Mouse (Mus musculus) megakaryocyte, embryonic 14.5 days (primary cell): ENCODE data around the gene Limd1. TPM values are rescaled to one million over a fixed set of nuclear protein-coding genes. Genes with fewer than 3 reads are reported as not detected.

Experiments used
- H3K27me3 ChIP-seq: replicated peaks from 2 replicates; pipeline ENCODE3; 2012; ENCODE audit warnings: inconsistent platforms
- H3K36me3 ChIP-seq: replicated peaks from 2 replicates; pipeline ENCODE3; 2012; ENCODE audit warnings: low read length, inconsistent platforms, mixed read lengths
- H3K4me1 ChIP-seq: 2 replicates; pipeline ENCODE4 v1.6.1; 2012; ENCODE audit warnings: inconsistent platforms
- H3K4me3 ChIP-seq: replicated peaks from 2 replicates; pipeline ENCODE3; 2012; ENCODE audit warnings: moderate library complexity, mild to moderate bottlenecking, inconsistent platforms
- H3K9me3 ChIP-seq: 2 replicates; pipeline ENCODE4 v1.6.1; 2012; ENCODE audit warnings: inconsistent platforms
- FLI1 ChIP-seq: IDR thresholded peaks from 2 replicates; pipeline ENCODE4 v1.6.1; 2012; ENCODE audit warnings: low read length, inconsistent platforms, mixed read lengths
- GATA1 ChIP-seq: IDR thresholded peaks from 3 replicates; pipeline ENCODE4 v1.6.1; 2012; ENCODE audit warnings: mixed read lengths, low read length, inconsistent platforms, borderline replicate concordance
- polyA plus RNA-seq: library from polyadenylated mRNA; stranded (reverse); fragments of >175 nt; gene quantifications from 2 replicates; pipeline ENCODE4 v1.2.3, GENCODE M21; 2012; ENCODE audit warnings: low replicate concordance; ENCODE audit not compliant: insufficient read depth

The Limd1 gene
- polyA plus RNA-seq, 1 experiment = 5.0 TPM

GRCm38 (mm10) chr9:123491917-123492585 is 13.5 kb downstream of the Limd1 start:
- peaks cover 73% of the 10 kb centered on the region for H3K4me1 ChIP-seq
- no peaks in the 10 kb centered on the region for H3K27me3 ChIP-seq
- H3K36me3 ChIP-seq = peaks cover 34% of the 10 kb centered on the region
- H3K4me3 ChIP-seq = no peak overlapping the region
- no peaks in the 10 kb centered on the region for H3K9me3 ChIP-seq
- TF ChIP-seq GATA1 (no peak), FLI1 (no peak)

- no peak overlapping the region for H3K4me3 ChIP-seq
- peaks cover 46% of the 10 kb centered on the region for H3K36me3 ChIP-seq
- TF ChIP-seq FLI1 = no peak
- TF ChIP-seq GATA1 = no peak
- peaks cover 5% of the 10 kb centered on the region for H3K27me3 ChIP-seq
- no peaks in the 10 kb centered on the region for H3K9me3 ChIP-seq
- peaks cover 51% of the 10 kb centered on the region for H3K4me1 ChIP-seq
Observed at GRCm38 (mm10) chr9:123496665-123497064, 18.2 kb downstream of the Limd1 start.

- Histone ChIP-seq H3K36me3 (peaks cover 47% of the 10 kb centered on the region), H3K27me3 (peaks cover 5% of the 10 kb centered on the region), H3K4me3 (peak overlapping the region; percentile 14), H3K9me3 (no peaks in the 10 kb centered on the region), H3K4me1 (peaks cover 41% of the 10 kb centered on the region)
- TF ChIP-seq GATA1 (no peak), FLI1 (no peak)
Observed at GRCm38 (mm10) chr9:123497906-123498305, 19.4 kb downstream of the Limd1 start.

- Histone ChIP-seq H3K4me3 (no peak overlapping the region), H3K9me3 (no peaks in the 10 kb centered on the region), H3K4me1 (peaks cover 34% of the 10 kb centered on the region), H3K27me3 (peaks cover 5% of the 10 kb centered on the region), H3K36me3 (peaks cover 68% of the 10 kb centered on the region)
- no peak for TF ChIP-seq GATA1
- no peak for TF ChIP-seq FLI1
Observed at GRCm38 (mm10) chr9:123500480-123500879, 22.0 kb downstream of the Limd1 start.

GRCm38 (mm10) chr9:123503171-123503834 is 24.8 kb downstream of the Limd1 start:
- Histone ChIP-seq H3K9me3 (no peaks in the 10 kb centered on the region), H3K4me3 (no peak overlapping the region), H3K36me3 (peaks cover 73% of the 10 kb centered on the region), H3K27me3 (peaks cover 2% of the 10 kb centered on the region), H3K4me1 (peaks cover 37% of the 10 kb centered on the region)
- TF ChIP-seq GATA1 (no peak), FLI1 (no peak)

GRCm38 (mm10) chr9:123504325-123504724 is 25.8 kb downstream of the Limd1 start:
- peaks cover 40% of the 10 kb centered on the region for H3K4me1 ChIP-seq
- TF ChIP-seq FLI1 = no peak
- TF ChIP-seq GATA1 = no peak
- no peaks in the 10 kb centered on the region for H3K27me3 ChIP-seq
- no peaks in the 10 kb centered on the region for H3K9me3 ChIP-seq
- H3K36me3 ChIP-seq = peaks cover 67% of the 10 kb centered on the region
- H3K4me3 ChIP-seq = no peak overlapping the region

- Histone ChIP-seq H3K4me1 (peaks cover 45% of the 10 kb centered on the region), H3K4me3 (no peak overlapping the region), H3K36me3 (peaks cover 63% of the 10 kb centered on the region), H3K27me3 (no peaks in the 10 kb centered on the region), H3K9me3 (no peaks in the 10 kb centered on the region)
- TF ChIP-seq FLI1 (no peak), GATA1 (no peak)
Observed at GRCm38 (mm10) chr9:123505598-123505997, 27.1 kb downstream of the Limd1 start.

- Histone ChIP-seq H3K27me3 (no peaks in the 10 kb centered on the region), H3K36me3 (peaks cover 63% of the 10 kb centered on the region), H3K4me3 (no peak overlapping the region), H3K4me1 (peaks cover 47% of the 10 kb centered on the region), H3K9me3 (no peaks in the 10 kb centered on the region)
- TF ChIP-seq FLI1 (no peak), GATA1 (no peak)
Observed at GRCm38 (mm10) chr9:123506270-123507146, 28.0 kb downstream of the Limd1 start.

- H3K4me3 ChIP-seq = no peak overlapping the region
- H3K36me3 ChIP-seq = peaks cover 64% of the 10 kb centered on the region
- TF ChIP-seq FLI1 (no peak), GATA1 (no peak)
- no peaks in the 10 kb centered on the region for H3K27me3 ChIP-seq
- peaks cover 47% of the 10 kb centered on the region for H3K4me1 ChIP-seq
- H3K9me3 ChIP-seq = no peaks in the 10 kb centered on the region
Observed at GRCm38 (mm10) chr9:123507380-123507779, 28.9 kb downstream of the Limd1 start.

GRCm38 (mm10) chr9:123508986-123509385 is 30.5 kb downstream of the Limd1 start:
- TF ChIP-seq GATA1 = no peak
- Histone ChIP-seq H3K9me3 (no peaks in the 10 kb centered on the region), H3K4me1 (peaks cover 39% of the 10 kb centered on the region), H3K27me3 (no peaks in the 10 kb centered on the region), H3K36me3 (peaks cover 62% of the 10 kb centered on the region), H3K4me3 (no peak overlapping the region)
